Mouse (Mus musculus): ENCODE data around the gene Cacna1e. TPM values are rescaled to one million over a fixed set of nuclear protein-coding genes. Genes with fewer than 3 reads are reported as not detected.

The Cacna1e gene
- polyA plus RNA-seq, 1 experiment: not detected

DNA sequence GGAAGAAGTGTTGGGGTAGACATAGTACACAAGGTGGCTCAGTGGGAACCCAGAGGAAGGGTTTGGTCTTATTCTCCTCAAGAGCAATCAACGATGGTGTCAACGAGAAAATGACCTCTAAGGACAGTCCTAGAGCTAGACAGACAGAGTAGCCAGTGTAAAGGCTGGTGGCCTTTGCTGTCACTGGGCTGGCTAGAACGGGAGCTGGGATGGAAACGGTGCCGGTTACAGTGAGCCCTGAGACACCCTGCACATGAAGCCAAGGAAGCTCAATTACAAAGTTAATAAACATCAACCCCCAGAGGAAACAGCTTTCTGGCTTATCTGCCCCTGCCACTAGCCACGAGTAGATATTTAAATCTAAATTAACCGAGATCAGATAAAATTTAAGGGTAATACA is 168.7 kb downstream of the Cacna1e start:
- H3K4me1 ChIP-seq (ENCODE audit: control insufficient read depth): peaks cover 1% of the 10 kb centered on the region; the same call in 1 of the 2 replicates
- no peak for TF ChIP-seq TAL1 (IDR thresholded peaks at IDR 0.05; ENCODE audit: low read length)
- no peak for TF ChIP-seq GATA1 (IDR thresholded peaks at IDR 0.05; ENCODE audit: low read length)
- H3K36me3 ChIP-seq (ENCODE audit: control insufficient read depth): no peaks in the 10 kb centered on the region
- H3K27me3 ChIP-seq (ENCODE audit: control insufficient read depth): no peaks in the 10 kb centered on the region
- H3K4me3 ChIP-seq (replicated peaks): no peak overlapping the region
- H3K9me3 ChIP-seq (ENCODE audit: control insufficient read depth, low read length): no peaks in the 10 kb centered on the region

DNA sequence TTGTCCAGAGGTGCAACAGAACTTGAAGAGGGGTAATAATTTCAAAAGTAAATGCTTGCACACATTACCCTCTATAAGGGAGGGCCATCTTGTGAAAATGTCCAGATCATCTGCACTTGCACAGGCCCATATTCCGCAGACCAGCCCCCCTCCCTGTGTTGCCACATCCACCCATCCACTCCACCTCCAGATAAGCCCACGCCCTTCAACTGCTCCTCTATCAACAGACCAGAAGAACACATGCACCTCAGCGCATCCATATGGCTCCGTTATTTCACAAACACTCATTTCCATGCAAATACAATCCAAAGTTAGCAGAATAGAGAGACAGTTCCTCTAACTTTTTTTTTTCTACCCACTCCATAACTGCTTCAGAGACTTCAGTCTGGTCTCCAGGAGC is 171.6 kb downstream of the Cacna1e start:
- H3K27me3 ChIP-seq (ENCODE audit: control insufficient read depth): no peaks in the 10 kb centered on the region
- no peak overlapping the region for H3K4me3 ChIP-seq (replicated peaks)
- TF ChIP-seq GATA1 (IDR thresholded peaks at IDR 0.05; ENCODE audit: low read length) (no peak), TAL1 (IDR thresholded peaks at IDR 0.05; ENCODE audit: low read length) (no peak)
- H3K36me3 ChIP-seq (ENCODE audit: control insufficient read depth): no peaks in the 10 kb centered on the region
- H3K9me3 ChIP-seq (ENCODE audit: control insufficient read depth, low read length): no peaks in the 10 kb centered on the region
- H3K4me1 ChIP-seq (ENCODE audit: control insufficient read depth): peaks cover 1% of the 10 kb centered on the region; the same call in 1 of the 2 replicates

DNA sequence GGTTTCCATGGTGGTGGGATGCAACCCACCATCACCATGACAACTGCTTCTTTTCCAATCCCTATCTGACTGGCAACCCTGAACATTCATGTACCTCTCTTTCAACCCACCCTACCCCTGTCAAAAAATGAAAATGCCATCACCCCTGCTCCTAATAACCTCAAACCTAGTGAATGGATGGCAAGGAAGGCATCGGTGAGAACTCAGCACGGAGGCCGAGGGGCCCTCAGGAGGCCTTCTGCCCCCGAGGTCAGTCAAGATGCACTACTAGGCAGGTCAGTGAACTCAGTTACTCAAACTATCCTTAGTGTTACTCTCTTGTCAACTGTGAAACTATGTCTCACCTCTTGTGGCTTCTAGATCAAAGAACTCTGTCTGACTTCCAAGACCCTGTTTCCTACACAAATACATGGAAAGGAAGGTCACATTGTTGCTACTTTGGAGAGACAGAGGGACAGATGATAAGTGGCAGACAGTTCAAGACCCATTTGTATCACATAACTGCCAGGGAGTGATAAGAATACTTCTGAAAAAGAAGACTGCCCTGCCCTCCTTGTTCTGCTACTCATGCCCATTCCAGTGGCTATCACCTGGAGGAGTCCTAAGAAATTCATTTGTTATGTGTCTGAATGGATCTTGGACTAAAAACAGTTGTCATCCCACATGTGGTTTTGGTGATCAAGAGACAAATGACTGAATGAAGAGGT is 176.6 kb downstream of the Cacna1e start:
- Histone ChIP-seq H3K36me3 (ENCODE audit: control insufficient read depth) (no peaks in the 10 kb centered on the region), H3K4me1 (ENCODE audit: control insufficient read depth) (peaks cover 6% of the 10 kb centered on the region; the same call in 1 of the 2 replicates), H3K27me3 (ENCODE audit: control insufficient read depth) (no peaks in the 10 kb centered on the region), H3K4me3 (replicated peaks) (no peak overlapping the region), H3K9me3 (ENCODE audit: control insufficient read depth, low read length) (no peaks in the 10 kb centered on the region)
- TF ChIP-seq TAL1 (IDR thresholded peaks at IDR 0.05; ENCODE audit: low read length): no peak
- no peak for TF ChIP-seq GATA1 (IDR thresholded peaks at IDR 0.05; ENCODE audit: low read length)

DNA sequence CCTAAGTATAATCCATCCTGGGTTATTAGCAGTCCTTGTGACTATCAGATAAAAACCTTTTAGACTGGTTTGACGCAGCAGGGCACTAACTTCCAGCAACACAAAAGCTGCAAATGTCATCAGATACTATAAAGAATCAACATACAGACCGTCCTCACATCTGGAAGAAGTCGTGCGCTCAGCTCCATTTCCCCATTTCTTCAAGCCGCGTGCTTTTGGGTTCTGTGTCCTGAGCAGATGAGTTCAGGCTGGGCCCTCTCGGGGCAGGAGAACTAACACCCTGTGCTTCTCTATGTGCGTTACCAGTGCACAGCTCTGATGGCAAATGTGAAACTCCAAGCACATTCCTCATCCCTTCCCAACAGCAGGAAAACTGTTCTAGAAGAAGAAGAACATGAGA is 177.3 kb downstream of the Cacna1e start:
- TF ChIP-seq GATA1 (IDR thresholded peaks at IDR 0.05; ENCODE audit: low read length) (no peak), TAL1 (IDR thresholded peaks at IDR 0.05; ENCODE audit: low read length) (no peak)

DNA sequence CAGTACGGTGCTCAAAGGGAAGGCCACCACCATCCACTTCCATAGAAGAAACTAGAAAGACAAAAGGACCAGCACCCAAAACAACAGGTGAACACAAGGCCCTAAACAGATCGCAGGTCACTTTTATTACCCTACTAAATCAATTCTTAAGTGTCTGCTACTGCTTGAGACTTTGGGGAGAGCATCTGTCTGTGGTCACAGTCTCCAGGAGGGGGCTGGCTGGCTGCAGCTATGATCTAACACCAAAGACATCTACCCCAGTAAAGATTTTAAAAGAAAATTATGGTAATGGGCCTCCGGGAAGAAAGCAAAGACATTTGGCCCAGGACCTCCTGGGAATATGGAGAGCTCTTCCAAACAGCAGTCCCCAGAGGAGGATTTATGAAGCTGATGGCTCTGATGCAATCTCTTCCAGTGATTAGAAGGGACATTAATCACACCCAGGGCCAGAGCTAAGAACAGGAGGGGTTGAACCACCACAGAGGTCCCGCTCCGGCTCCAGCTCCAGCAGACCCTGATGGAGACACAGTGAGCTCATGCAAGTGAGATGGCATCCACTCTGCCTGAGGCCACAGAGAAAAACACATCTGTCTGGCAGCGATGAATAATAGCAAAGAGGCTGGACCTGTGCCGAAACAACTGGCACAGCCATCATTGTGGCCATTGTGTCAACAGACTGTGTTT is 178.3 kb downstream of the Cacna1e start:
- TF ChIP-seq TAL1 (IDR thresholded peaks at IDR 0.05; ENCODE audit: low read length) (no peak), GATA1 (IDR thresholded peaks at IDR 0.05; ENCODE audit: low read length) (no peak)
- Histone ChIP-seq H3K4me1 (ENCODE audit: control insufficient read depth) (peaks cover 5% of the 10 kb centered on the region; the same call in 1 of the 2 replicates), H3K9me3 (ENCODE audit: control insufficient read depth, low read length) (no peaks in the 10 kb centered on the region), H3K36me3 (ENCODE audit: control insufficient read depth) (no peaks in the 10 kb centered on the region), H3K4me3 (replicated peaks) (no peak overlapping the region), H3K27me3 (ENCODE audit: control insufficient read depth) (no peaks in the 10 kb centered on the region)

More for the DNA sequence above, 177.3 kb downstream of the Cacna1e start:
- no peaks in the 10 kb centered on the region for H3K27me3 ChIP-seq (ENCODE audit: control insufficient read depth)
- H3K9me3 ChIP-seq (ENCODE audit: control insufficient read depth, low read length): no peaks in the 10 kb centered on the region
- H3K4me1 ChIP-seq (ENCODE audit: control insufficient read depth): peaks cover 6% of the 10 kb centered on the region; the same call in 1 of the 2 replicates
- H3K36me3 ChIP-seq (ENCODE audit: control insufficient read depth): no peaks in the 10 kb centered on the region
- H3K4me3 ChIP-seq (replicated peaks): no peak overlapping the region

DNA sequence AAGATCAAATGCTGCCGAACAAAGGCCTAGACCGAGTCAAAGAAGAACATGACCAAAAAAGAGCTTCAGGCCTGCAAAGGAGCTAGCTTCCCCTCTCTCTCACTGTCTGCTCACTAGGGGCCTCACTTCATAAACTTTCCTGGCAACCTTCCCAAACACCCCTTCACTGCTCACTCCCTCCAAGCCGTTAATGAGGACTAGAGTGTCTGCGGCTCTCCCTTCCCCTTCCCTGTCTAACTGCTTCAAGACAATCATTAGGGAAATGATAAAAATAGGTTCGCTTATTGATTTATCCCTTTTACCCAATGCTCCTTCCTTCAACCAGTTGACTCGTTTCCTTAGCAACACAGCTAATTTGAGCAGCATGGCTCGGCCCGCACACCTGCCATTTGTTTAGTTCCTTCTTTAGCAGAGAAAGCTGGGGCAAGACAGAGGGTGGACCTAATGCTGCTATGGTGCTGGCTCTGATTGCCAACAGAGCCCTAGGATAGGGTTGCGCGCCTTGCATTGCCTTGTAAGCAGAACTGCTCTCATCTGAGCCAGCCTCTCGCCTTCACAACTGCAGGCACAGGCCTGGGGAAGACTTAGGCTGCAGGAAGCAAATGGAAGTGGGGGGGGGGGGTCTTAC is 179.6 kb downstream of the Cacna1e start:
- no peak for TF ChIP-seq TAL1 (IDR thresholded peaks at IDR 0.05; ENCODE audit: low read length)
- TF ChIP-seq GATA1 (IDR thresholded peaks at IDR 0.05; ENCODE audit: low read length): no peak
- H3K4me1 ChIP-seq (ENCODE audit: control insufficient read depth): peaks cover 5% of the 10 kb centered on the region; the same call in 1 of the 2 replicates
- H3K36me3 ChIP-seq (ENCODE audit: control insufficient read depth): no peaks in the 10 kb centered on the region
- H3K27me3 ChIP-seq (ENCODE audit: control insufficient read depth): no peaks in the 10 kb centered on the region
- no peak overlapping the region for H3K4me3 ChIP-seq (replicated peaks)
- no peaks in the 10 kb centered on the region for H3K9me3 ChIP-seq (ENCODE audit: control insufficient read depth, low read length)

DNA sequence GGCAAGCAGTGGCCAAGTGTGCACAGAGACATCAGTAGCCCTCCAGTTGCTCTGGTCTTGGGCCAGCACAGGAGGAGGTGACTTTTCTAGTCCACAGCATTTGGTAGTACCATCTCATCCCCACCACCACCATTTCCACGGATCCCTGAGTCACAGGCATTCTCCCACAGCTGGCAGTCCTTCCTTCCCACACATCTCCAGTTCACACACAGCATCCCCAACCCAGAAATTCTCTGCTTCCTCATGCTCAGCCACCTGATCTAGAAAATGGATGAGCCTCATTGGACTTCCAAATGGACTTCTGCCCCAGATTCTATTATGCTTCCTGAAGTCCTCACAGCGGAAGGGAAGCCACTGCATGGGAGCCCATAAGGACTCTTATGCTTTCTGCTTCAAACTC is 181.7 kb downstream of the Cacna1e start:
- H3K4me3 ChIP-seq (replicated peaks): no peak overlapping the region

DNA sequence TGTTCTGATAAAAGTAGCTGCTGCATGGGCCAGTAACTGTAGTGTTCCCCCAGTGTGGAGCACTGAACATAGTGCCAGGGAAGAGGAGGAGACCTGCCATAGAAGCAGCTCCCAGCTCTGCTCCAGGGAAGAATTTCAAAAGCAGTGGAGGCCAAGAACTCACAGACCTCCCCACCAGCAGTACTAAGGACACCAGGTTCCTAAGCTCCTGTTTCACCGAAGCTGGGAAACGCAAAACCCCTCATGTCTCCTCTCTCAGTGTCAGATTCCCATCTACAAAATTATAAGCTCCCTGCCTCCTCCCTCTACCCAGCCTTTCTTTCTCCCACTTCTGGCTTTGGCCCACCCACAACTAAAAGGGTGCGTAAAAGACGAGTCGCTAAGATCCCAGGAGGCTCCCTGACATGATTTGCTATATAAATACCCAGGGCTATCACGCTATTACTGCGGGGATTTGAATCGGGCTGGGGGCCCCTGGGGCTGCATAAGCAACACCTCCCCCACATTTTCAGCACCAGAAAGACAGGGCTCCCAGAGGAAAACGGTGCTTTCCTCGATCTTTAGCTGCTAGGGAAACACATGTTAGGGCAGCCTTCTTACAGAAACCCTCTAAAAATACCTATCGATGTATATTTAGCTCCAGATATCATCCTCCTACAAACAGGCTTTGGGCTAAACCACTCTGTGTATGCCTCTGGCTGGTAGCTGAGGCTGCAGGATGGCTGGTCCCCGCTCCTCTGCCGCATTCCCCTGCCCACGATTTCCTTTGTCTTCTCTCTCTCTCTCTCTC is 195.2 kb downstream of the Cacna1e start:
- no peaks in the 10 kb centered on the region for H3K36me3 ChIP-seq (ENCODE audit: control insufficient read depth)
- H3K9me3 ChIP-seq (ENCODE audit: control insufficient read depth, low read length): no peaks in the 10 kb centered on the region
- no peak overlapping the region for H3K4me3 ChIP-seq (replicated peaks)
- no peaks in the 10 kb centered on the region for H3K4me1 ChIP-seq (ENCODE audit: control insufficient read depth)
- H3K27me3 ChIP-seq (ENCODE audit: control insufficient read depth): no peaks in the 10 kb centered on the region
- TF ChIP-seq TAL1 (IDR thresholded peaks at IDR 0.05; ENCODE audit: low read length) (no peak), GATA1 (IDR thresholded peaks at IDR 0.05; ENCODE audit: low read length) (no peak)

More for the DNA sequence above, 181.7 kb downstream of the Cacna1e start:
- peaks cover 4% of the 10 kb centered on the region; the same call in 1 of the 2 replicates for H3K4me1 ChIP-seq (ENCODE audit: control insufficient read depth)
- no peaks in the 10 kb centered on the region for H3K27me3 ChIP-seq (ENCODE audit: control insufficient read depth)
- H3K9me3 ChIP-seq (ENCODE audit: control insufficient read depth, low read length): no peaks in the 10 kb centered on the region
- TF ChIP-seq GATA1 (IDR thresholded peaks at IDR 0.05; ENCODE audit: low read length) (no peak), TAL1 (IDR thresholded peaks at IDR 0.05; ENCODE audit: low read length) (no peak)
- H3K36me3 ChIP-seq (ENCODE audit: control insufficient read depth): no peaks in the 10 kb centered on the region
